ENCODE assay signal across 38 mouse cellular contexts in genomic region chr6:146899647-146900046, GRCm38 (mm10). TPM values are rescaled to one million over a fixed set of nuclear protein-coding genes. Genes with fewer than 3 reads are reported as not detected.
DNase-seq lines count a peak whose midpoint lies in the region; TF ChIP-seq lines count a peak whose summit lies in the region.
"Had no signal": no experiment of that assay in that cellular context is flagged by ENCODE, and none has a peak within 500 bp of the region (broad histone marks: within the 10 kb centered on the region; RNA-seq: fewer than 3 reads in every experiment).

No protein-coding gene starts in this region.

- DNase-seq in heart, adult 2 months, result no peak
- DNase-seq in heart, postnatal 14 days, result no peak
- DNase-seq in NIH3T3 (ENCODE audit: low read depth) (peak; percentile 36), adipocyte (ENCODE audit: low spot score) (peak; percentile 64)
- DNase-seq in adrenal gland, adult 18-20 months (ENCODE audit: low spot score in 2 of 2), result no peak
- no peak for DNase-seq in right cerebral cortex, postnatal 10 days (ENCODE audit: low spot score in 2 of 2)
- DNase-seq: adrenal gland, adult 2 months; adrenal gland, postnatal 14 days; B cell, adult 2 months; cerebellum, adult 11 months; cerebellum, adult 2 months; cerebellum, adult 9-11 months; cerebellum, postnatal 25 days; embryo, embryonic 11 days; forebrain, postnatal 0 days; gastrocnemius, postnatal 10 days; heart, adult 11 months; heart, postnatal 10 days; heart, postnatal 4 days had no signal

- H3K36me3 ChIP-seq in heart, adult 2 months (ENCODE audit: control insufficient read depth, insufficient read depth, low read length), result peaks cover 22% of the 10 kb centered on the region
- H3K36me3 ChIP-seq in myocyte (ENCODE audit: control insufficient read depth, insufficient read depth), result peaks cover 17% of the 10 kb centered on the region
- H3K36me3 ChIP-seq: embryonic facial prominence, embryonic 13.5 days; G1E; heart, embryonic 15.5 days had no signal

- peaks cover 16% of the 10 kb centered on the region for H3K4me1 ChIP-seq in heart, adult 2 months (ENCODE audit: control insufficient read depth, insufficient read depth, low read length)
- H3K4me1 ChIP-seq: forebrain, embryonic 13.5 days had no signal

- H3K9ac ChIP-seq in heart, adult 2 months (ENCODE audit: low read depth, low read length), result no peak overlapping the region
- H3K9ac ChIP-seq: embryonic facial prominence, embryonic 13.5 days; forebrain, embryonic 13.5 days; forebrain, postnatal 0 days; heart, embryonic 12.5 days; heart, embryonic 15.5 days; hindbrain, embryonic 14.5 days had no signal

- WGBS in heart, adult 2 months, result 32% methylated on average over 2 of the region's 2 CpGs

- no peak for TF ChIP-seq POLR2A in heart, adult 2 months (IDR thresholded peaks at IDR 0.05; ENCODE audit: insufficient read depth, low read depth, low read length)
- TF ChIP-seq POLR2A in myocyte (IDR thresholded peaks at IDR 0.05; ENCODE audit: insufficient read length, low read depth), result no peak

- peak overlapping the region; percentile 52 for H3K27ac ChIP-seq in heart, adult 2 months
- H3K27ac ChIP-seq: embryonic facial prominence, embryonic 10.5 days; embryonic facial prominence, embryonic 13.5 days; forebrain, embryonic 10.5 days; forebrain, embryonic 13.5 days; heart, embryonic 15.5 days; hindbrain, embryonic 14.5 days; hindbrain, postnatal 0 days had no signal

- intact Hi-C loops in heart, adult 2 months (cut with DNase I), result loop anchor here (5.0 kb wide), 1 partner anchor 48 kb away; no protein-coding TSS in a partner anchor
- intact Hi-C loops in heart, postnatal 14 days (cut with DNase I), result no loop called here

- H3K4me2 ChIP-seq in myocyte (ENCODE audit: low read depth), result peak overlapping the region; percentile 61
- H3K4me2 ChIP-seq: embryonic facial prominence, embryonic 13.5 days; forebrain, embryonic 13.5 days; heart, embryonic 12.5 days; heart, embryonic 15.5 days; hindbrain, embryonic 14.5 days had no signal

- TF ChIP-seq CTCF in heart, adult 2 months (IDR thresholded peaks at IDR 0.05), result no peak

- peaks cover 1% of the 10 kb centered on the region; the same call in 1 of the 2 replicates for H3K79me2 ChIP-seq in heart, adult 2 months (replicated peaks; ENCODE audit: control insufficient read depth, insufficient read depth, low read length)
- H3K79me2 ChIP-seq in myocyte (ENCODE audit: control insufficient read depth, insufficient read depth), result peaks cover 96% of the 10 kb centered on the region

- no peak overlapping the region for H3K4me3 ChIP-seq in heart, adult 2 months
- no peak overlapping the region for H3K4me3 ChIP-seq in myocyte
- H3K4me3 ChIP-seq: embryonic facial prominence, embryonic 10.5 days; embryonic facial prominence, embryonic 13.5 days; forebrain, embryonic 10.5 days; forebrain, embryonic 13.5 days; heart, embryonic 12.5 days; heart, embryonic 15.5 days had no signal

- no peak overlapping the region for H3ac ChIP-seq in myocyte (ENCODE audit: control insufficient read depth, insufficient read length)

- no peak for TF ChIP-seq EP300 in heart, adult 2 months (IDR thresholded peaks at IDR 0.05; ENCODE audit: insufficient read depth, low read depth, low read length)

- no peaks in the 10 kb centered on the region for H3K27me3 ChIP-seq in heart, adult 2 months (ENCODE audit: control insufficient read depth, insufficient read depth, low read length)
- H3K27me3 ChIP-seq in myocyte (ENCODE audit: control insufficient read depth, insufficient read depth, insufficient read length), result no peaks in the 10 kb centered on the region
- H3K27me3 ChIP-seq: CH12.LX; embryonic facial prominence, embryonic 13.5 days; forebrain, embryonic 13.5 days; heart, embryonic 12.5 days; heart, embryonic 15.5 days had no signal

TF ChIP-seq in myocyte, 11 proteins besides CTCF, POLR2A, EP300 and RAD21:
- TF ChIP-seq CEBPB (IDR thresholded peaks at IDR 0.05; ENCODE audit: insufficient read depth, poor library complexity, severe bottlenecking) (peak; percentile 54; the same call in 1 of the 2 replicates), MYOD1 (IDR thresholded peaks at IDR 0.05; ENCODE audit: control insufficient read depth in 1 of 3, insufficient read length in 2 of 3, low read depth in 2 of 3) (no peak), MYOG (IDR thresholded peaks at IDR 0.05; ENCODE audit: control insufficient read depth in 1 of 3, insufficient read depth in 1 of 3, insufficient read length in 2 of 3, low read depth in 2 of 3) (no peak), E2F4 (IDR thresholded peaks at IDR 0.05; ENCODE audit: insufficient read depth) (no peak), TCF3 (IDR thresholded peaks at IDR 0.05; ENCODE audit: insufficient read length, low read depth) (no peak), SRF (IDR thresholded peaks at IDR 0.05; ENCODE audit: control insufficient read depth, insufficient read length, low read depth) (no peak), MAX (IDR thresholded peaks at IDR 0.05; ENCODE audit: low read depth) (no peak), REST (IDR thresholded peaks at IDR 0.05; ENCODE audit: insufficient read depth, insufficient read length) (no peak)

RNA-seq across cellular contexts. Expression of gene Ppfibp1, which starts 11.4 kb away (rescaled TPM):
- 100 to 1,000 TPM; 102 to 128 TPM for total RNA-seq in heart, adult 2 months (2021)
- polyA plus RNA-seq in heart, adult 2 months (2012; rRNA removed), result 15.4 and 33.7 TPM in 2 replicates
- total RNA-seq in heart, postnatal 14 days (2021), result 10 to 100 TPM; 80.7 to 89.8 TPM
- polyA plus RNA-seq in myocyte (2012; fragmentation: generic; extraction: Trizol), result 79.3 TPM
- 10 to 100 TPM; 72.0 to 88.3 TPM for total RNA-seq in adrenal gland, adult 18-20 months (2021)

RNA-seq across cellular contexts. Expression of gene Smco2, which starts 49.7 kb away (rescaled TPM):
- 1 to 10 TPM; 2.0 TPM for total RNA-seq in heart, adult 2 months (2021)
- polyA plus RNA-seq in heart, adult 2 months (2012; rRNA removed), result 0.47 and 0.76 TPM in 2 replicates
- 1 to 10 TPM; 1.3 to 1.4 TPM for total RNA-seq in heart, postnatal 14 days (2021)
- not detected for polyA plus RNA-seq in myocyte (2012; fragmentation: generic; extraction: Trizol)
- total RNA-seq in adrenal gland, adult 18-20 months (2021), result not detected
- total RNA-seq: adrenal gland, adult 2 months; adrenal gland, postnatal 14 days; adrenal gland, postnatal 4 days; CH12.LX; common myeloid progenitor, adult 5-6 weeks; forebrain, postnatal 0 days; gastrocnemius, postnatal 10 days; gastrocnemius, postnatal 4 days; hindbrain, postnatal 0 days had no signal
- polyA plus RNA-seq: activated CD4-positive, CD25-positive, alpha-beta regulatory T cell, adult 4 months; adrenal gland, adult 2 months; cerebellum, adult 2 months; embryonic facial prominence, embryonic 10.5 days; embryonic facial prominence, embryonic 13.5 days; forebrain, embryonic 10.5 days; forebrain, embryonic 13.5 days; forebrain, postnatal 0 days; G1E; heart, embryonic 12.5 days; hindbrain, embryonic 11.5 days; hindbrain, embryonic 14.5 days; hindbrain, postnatal 0 days; inflammation-experienced regulatory T-cells, adult 6 months; intestine, postnatal 0 days had no signal

RNA-seq across cellular contexts. Expression of gene 1700034J05Rik, which starts 54.6 kb away (rescaled TPM):
- total RNA-seq in heart, adult 2 months (2021), result not detected
- not detected in 2 replicates for polyA plus RNA-seq in heart, adult 2 months (2012; rRNA removed)
- not detected for total RNA-seq in heart, postnatal 14 days (2021)
- polyA plus RNA-seq in myocyte (2012; fragmentation: generic; extraction: Trizol), result 0.02 TPM
- total RNA-seq in adrenal gland, adult 18-20 months (2021), result not detected
- total RNA-seq: adrenal gland, adult 2 months; adrenal gland, postnatal 14 days; adrenal gland, postnatal 4 days; CH12.LX; common myeloid progenitor, adult 5-6 weeks; forebrain, postnatal 0 days; gastrocnemius, postnatal 10 days; gastrocnemius, postnatal 4 days; heart, postnatal 10 days; heart, postnatal 4 days; hindbrain, postnatal 0 days had no signal
- polyA plus RNA-seq: activated CD4-positive, CD25-positive, alpha-beta regulatory T cell, adult 4 months; adrenal gland, adult 2 months; cerebellum, adult 2 months; forebrain, postnatal 0 days; frontal cortex, adult 2 months; G1E; hindbrain, postnatal 0 days; intestine, postnatal 0 days had no signal

Comparison
In these comparisons a context has a peak if more than half of its experiments do, and no peak if none do; other contexts are left out.
1. DNase-seq: peak in NIH3T3 (single experiment) and adipocyte (single experiment); none in heart, adult 2 months (0 of 2), heart, postnatal 14 days (0 of 2), adrenal gland, adult 18-20 months (0 of 2) and right cerebral cortex, postnatal 10 days (0 of 2).